In genomic region chr15:77354848-77355551, GRCm38 (mm10) we compare ENCODE assay signal across 12 mouse cellular contexts. TPM values are rescaled to one million over a fixed set of nuclear protein-coding genes. Genes with fewer than 3 reads are reported as not detected.
A peak's percentile ranks its signal among the peaks of the same experiment; 100 is the strongest.
DNase-seq lines count a peak whose midpoint lies in the region; ATAC-seq lines count a peak whose summit lies in the region.
"Had no signal": no experiment of that assay in that cellular context is flagged by ENCODE, and none has a peak within 500 bp of the region (broad histone marks: within the 10 kb centered on the region; RNA-seq: fewer than 3 reads in every experiment).

No protein-coding gene starts in this region.

- no peaks in the 10 kb centered on the region for H3K36me3 ChIP-seq in heart, embryonic 14.5 days (ENCODE audit: control insufficient read depth, insufficient read depth, low read length)
- no peaks in the 10 kb centered on the region for H3K36me3 ChIP-seq in forebrain, embryonic 14.5 days (ENCODE audit: control insufficient read depth, insufficient read depth, low read length)
- no peaks in the 10 kb centered on the region for H3K36me3 ChIP-seq in midbrain, embryonic 15.5 days (replicated peaks)
- H3K36me3 ChIP-seq: G1E; limb, embryonic 13.5 days had no signal

- H3K4me3 ChIP-seq in heart, embryonic 14.5 days (ENCODE audit: control insufficient read depth in 1 of 2, insufficient read depth in 1 of 2, low read depth in 1 of 2, low read length in 2 of 2): no peak overlapping the region
- no peak overlapping the region for H3K4me3 ChIP-seq in forebrain, embryonic 14.5 days (ENCODE audit: low read depth, low read length)
- no peak overlapping the region for H3K4me3 ChIP-seq in midbrain, embryonic 15.5 days
- H3K4me3 ChIP-seq: limb, embryonic 13.5 days had no signal

- peak overlapping the region; percentile 51 to 66 for H3K27ac ChIP-seq in heart, embryonic 14.5 days (replicated peaks in 1 of 2; ENCODE audit: control insufficient read depth in 1 of 2, insufficient read depth in 1 of 2, low read depth in 2 of 2, low read length in 2 of 2)
- peak overlapping the region; percentile 49 for H3K27ac ChIP-seq in forebrain, embryonic 14.5 days (ENCODE audit: low read depth, low read length)
- H3K27ac ChIP-seq in midbrain, embryonic 15.5 days: peak overlapping the region; percentile 42
- H3K27ac ChIP-seq: limb, embryonic 13.5 days had no signal

- H3K27me3 ChIP-seq in heart, embryonic 14.5 days (ENCODE audit: control insufficient read depth, insufficient read depth, low read length): no peaks in the 10 kb centered on the region
- no peaks in the 10 kb centered on the region for H3K27me3 ChIP-seq in forebrain, embryonic 14.5 days (replicated peaks; ENCODE audit: control insufficient read depth, insufficient read depth, low read length)
- H3K27me3 ChIP-seq in midbrain, embryonic 15.5 days (replicated peaks): no peaks in the 10 kb centered on the region
- H3K27me3 ChIP-seq: limb, embryonic 13.5 days had no signal

- intact Hi-C loops in heart, postnatal 14 days (cut with DNase I): loop anchor here (5.0 kb wide), 2 partner anchors 203 to 383 kb away; no protein-coding TSS in a partner anchor

- no peak for ATAC-seq in heart, embryonic 14.5 days (ENCODE audit: insufficient number of reproducible peaks, insufficient read depth, low FRiP score, low read depth)
- no peak for ATAC-seq in forebrain, embryonic 14.5 days
- ATAC-seq in midbrain, embryonic 15.5 days (replicated peaks): no peak

- H3K4me1 ChIP-seq in heart, embryonic 14.5 days (ENCODE audit: control insufficient read depth in 2 of 2, insufficient read depth in 2 of 2, low read length in 2 of 2): peaks cover 29 to 43% of the 10 kb centered on the region in 2 experiments
- H3K4me1 ChIP-seq in forebrain, embryonic 14.5 days (ENCODE audit: control insufficient read depth, insufficient read depth, low read length): peaks cover 24% of the 10 kb centered on the region
- peaks cover 55% of the 10 kb centered on the region for H3K4me1 ChIP-seq in midbrain, embryonic 15.5 days

- H3K4me2 ChIP-seq in heart, embryonic 14.5 days (ENCODE audit: low read length): peak overlapping the region; percentile 14; the same call in 1 of the 2 replicates
- no peak overlapping the region for H3K4me2 ChIP-seq in forebrain, embryonic 14.5 days (ENCODE audit: low read length)
- no peak overlapping the region for H3K4me2 ChIP-seq in midbrain, embryonic 15.5 days
- H3K4me2 ChIP-seq: limb, embryonic 13.5 days had no signal

- H3K9me3 ChIP-seq in heart, embryonic 14.5 days (ENCODE audit: control insufficient read depth, low read length): no peaks in the 10 kb centered on the region
- H3K9me3 ChIP-seq in forebrain, embryonic 14.5 days (replicated peaks; ENCODE audit: control insufficient read depth, low read length): no peaks in the 10 kb centered on the region
- no peaks in the 10 kb centered on the region for H3K9me3 ChIP-seq in midbrain, embryonic 15.5 days
- H3K9me3 ChIP-seq: G1E; limb, embryonic 13.5 days had no signal

- no peak for DNase-seq in heart, postnatal 14 days
- DNase-seq in cerebellum, adult 18-20 months: peak; percentile 58 to 60
- no peak for DNase-seq in forebrain, embryonic 14.5 days (ENCODE audit: low spot score)
- no peak for DNase-seq in natural killer cell, adult 2 months (ENCODE audit: low spot score in 2 of 2)
- no peak for DNase-seq in ovary, adult 18-20 months (ENCODE audit: low spot score)
- no peak for DNase-seq in spleen, adult 18-20 months
- DNase-seq: kidney, adult 8-10 months had no signal

- H3K9ac ChIP-seq in heart, embryonic 14.5 days (ENCODE audit: low read length): 0 out of 2 replicates have a peak overlapping the region, but pooled peaks have one; percentile 42
- no peak overlapping the region for H3K9ac ChIP-seq in forebrain, embryonic 14.5 days (ENCODE audit: low read length)
- H3K9ac ChIP-seq in midbrain, embryonic 15.5 days: no peak overlapping the region
- H3K9ac ChIP-seq: limb, embryonic 13.5 days had no signal

- WGBS in heart, embryonic 14.5 days: 65% methylated on average over 6 of the region's 6 CpGs
- 69% methylated on average over 6 of the region's 6 CpGs for WGBS in forebrain, embryonic 14.5 days
- WGBS in midbrain, embryonic 15.5 days: 49% methylated on average over 6 of the region's 6 CpGs

RNA-seq across cellular contexts. Expression of gene Apol7a, which starts 43.9 kb away (rescaled TPM):
- 0.11 and 0.31 TPM in 2 replicates for polyA plus RNA-seq in heart, embryonic 14.5 days (2014; fragmentation: Nextera tagmentation; extraction: Ambion mirVana)
- under 1 TPM in 1 of 2 experiments, not detected in 1; 0.17 TPM for total RNA-seq in heart, postnatal 14 days (2021)
- polyA plus RNA-seq in forebrain, embryonic 14.5 days (2014; fragmentation: Nextera tagmentation; extraction: Ambion mirVana): not detected in 2 replicates
- polyA plus RNA-seq in midbrain, embryonic 15.5 days (2015; fragmentation: Nextera tagmentation; extraction: Ambion mirVana): not detected in 2 replicates
- total RNA-seq: megakaryocyte progenitor cell, adult 5-6 weeks had no signal
- polyA plus RNA-seq: G1E; limb, embryonic 13.5 days had no signal

RNA-seq across cellular contexts. Expression of gene Rbfox2, which starts 48.2 kb away (rescaled TPM):
- polyA plus RNA-seq in heart, embryonic 14.5 days (2014; fragmentation: Nextera tagmentation; extraction: Ambion mirVana): 84.3 and 89.1 TPM in 2 replicates
- 100 to 1,000 TPM; 112 to 118 TPM for total RNA-seq in heart, postnatal 14 days (2021)
- 186 and 229 TPM in 2 replicates for polyA plus RNA-seq in forebrain, embryonic 14.5 days (2014; fragmentation: Nextera tagmentation; extraction: Ambion mirVana)
- polyA plus RNA-seq in midbrain, embryonic 15.5 days (2015; fragmentation: Nextera tagmentation; extraction: Ambion mirVana): 181 and 185 TPM in 2 replicates

RNA-seq across cellular contexts. Expression of gene Apol9a, which starts 55.9 kb away (rescaled TPM):
- polyA plus RNA-seq in heart, embryonic 14.5 days (2014; fragmentation: Nextera tagmentation; extraction: Ambion mirVana): 0.82 and 0.94 TPM in 2 replicates
- total RNA-seq in heart, postnatal 14 days (2021): under 1 TPM in 1 of 2 experiments, not detected in 1; 0.29 TPM
- polyA plus RNA-seq in forebrain, embryonic 14.5 days (2014; fragmentation: Nextera tagmentation; extraction: Ambion mirVana): not detected in 2 replicates
- polyA plus RNA-seq in midbrain, embryonic 15.5 days (2015; fragmentation: Nextera tagmentation; extraction: Ambion mirVana): 0.14 and 0.15 TPM in 2 replicates
- total RNA-seq: megakaryocyte progenitor cell, adult 5-6 weeks had no signal
- polyA plus RNA-seq: G1E; limb, embryonic 13.5 days had no signal

Comparison
In these comparisons a context has a peak if more than half of its experiments do, and no peak if none do; other contexts are left out.
1. DNase-seq: peak in cerebellum, adult 18-20 months (2 of 2); none in heart, postnatal 14 days (0 of 2), forebrain, embryonic 14.5 days (single experiment), natural killer cell, adult 2 months (0 of 2), ovary, adult 18-20 months (single experiment) and spleen, adult 18-20 months (0 of 2).
2. Peak in every context shown above with its lines, with median percentiles within 50 percentile points of each other: H3K27ac ChIP-seq.